Mouse (Mus musculus): ENCODE measurements around the gene Azin2. TPM values are rescaled to one million over a fixed set of nuclear protein-coding genes. Genes with fewer than 3 reads are reported as not detected.
A peak's percentile ranks its signal among the peaks of the same experiment; 100 is the strongest.

Gene Azin2
- polyA plus RNA-seq, 1 experiment from 2014 or later: 4.7 TPM

- Histone ChIP-seq H3K27me3 (ENCODE audit: insufficient read depth, poor library complexity, severe bottlenecking) (no peaks in the 10 kb centered on the region), H3K36me3 (peaks cover 14% of the 10 kb centered on the region), H3K27ac (peak overlapping the region; percentile 88), H3K9me3 (no peaks in the 10 kb centered on the region), H3K4me1 (peaks cover 53% of the 10 kb centered on the region), H3K4me3 (0 out of 2 replicates have a peak overlapping the region, but pooled peaks have one; percentile 0)
- DNase-seq (ENCODE audit: low spot score): no peak
- 73% methylated on average over 14 of the region's 14 CpGs for WGBS
Measured at GRCm38 (mm10) chr4:128900484-128900883, 61.8 kb downstream of the Azin2 start.

- Histone ChIP-seq H3K36me3 (peaks cover 14% of the 10 kb centered on the region), H3K4me1 (peaks cover 42% of the 10 kb centered on the region), H3K9me3 (no peaks in the 10 kb centered on the region), H3K4me3 (no peak overlapping the region), H3K27me3 (ENCODE audit: insufficient read depth, poor library complexity, severe bottlenecking) (no peaks in the 10 kb centered on the region), H3K27ac (peak overlapping the region; percentile 88)
- WGBS: 5% methylated on average over 6 of the region's 6 CpGs
- peak; percentile 86 for DNase-seq (ENCODE audit: low spot score)
Measured at GRCm38 (mm10) chr4:128899332-128899731, 62.9 kb downstream of the Azin2 start.

- peaks cover 7% of the 10 kb centered on the region for H3K36me3 ChIP-seq
- peak overlapping the region; percentile 88 for H3K27ac ChIP-seq
- H3K4me1 ChIP-seq: peaks cover 36% of the 10 kb centered on the region
- DNase-seq (ENCODE audit: low spot score): peak; percentile 83
- no peaks in the 10 kb centered on the region for H3K9me3 ChIP-seq
- WGBS: 6% methylated on average over 7 of the region's 7 CpGs
- H3K4me3 ChIP-seq: no peak overlapping the region
- no peaks in the 10 kb centered on the region for H3K27me3 ChIP-seq (ENCODE audit: insufficient read depth, poor library complexity, severe bottlenecking)
Measured at GRCm38 (mm10) chr4:128897911-128898421, 64.3 kb downstream of the Azin2 start.

GRCm38 (mm10) chr4:128896667-128897066, 65.6 kb downstream of the Azin2 start:
- no peaks in the 10 kb centered on the region for H3K9me3 ChIP-seq
- peaks cover 36% of the 10 kb centered on the region for H3K4me1 ChIP-seq
- no peak overlapping the region for H3K27ac ChIP-seq
- H3K4me3 ChIP-seq: no peak overlapping the region
- no peaks in the 10 kb centered on the region for H3K27me3 ChIP-seq (ENCODE audit: insufficient read depth, poor library complexity, severe bottlenecking)
- 94% methylated on average over 10 of the region's 10 CpGs for WGBS
- DNase-seq (ENCODE audit: low spot score): no peak
- H3K36me3 ChIP-seq: no peaks in the 10 kb centered on the region

- H3K27ac ChIP-seq: no peak overlapping the region
- H3K36me3 ChIP-seq: no peaks in the 10 kb centered on the region
- DNase-seq (ENCODE audit: low spot score): no peak
- 89% methylated on average over 4 of the region's 4 CpGs for WGBS
- no peaks in the 10 kb centered on the region for H3K9me3 ChIP-seq
- no peak overlapping the region for H3K4me3 ChIP-seq
- H3K4me1 ChIP-seq: peaks cover 36% of the 10 kb centered on the region
- no peaks in the 10 kb centered on the region for H3K27me3 ChIP-seq (ENCODE audit: insufficient read depth, poor library complexity, severe bottlenecking)
Measured at GRCm38 (mm10) chr4:128895841-128896240, 66.4 kb downstream of the Azin2 start.

- Histone ChIP-seq H3K9me3 (no peaks in the 10 kb centered on the region), H3K4me1 (peaks cover 21% of the 10 kb centered on the region), H3K4me3 (no peak overlapping the region), H3K27me3 (ENCODE audit: insufficient read depth, poor library complexity, severe bottlenecking) (peaks cover 5% of the 10 kb centered on the region; the same call in 1 of the 2 replicates), H3K36me3 (no peaks in the 10 kb centered on the region), H3K27ac (no peak overlapping the region)
- WGBS: 76% methylated on average over 12 of the region's 12 CpGs
- no peak for DNase-seq (ENCODE audit: low spot score)
Measured at GRCm38 (mm10) chr4:128894112-128894511, 68.1 kb downstream of the Azin2 start.

GRCm38 (mm10) chr4:128892188-128892587, 70.1 kb downstream of the Azin2 start:
- 77% methylated on average over 6 of the region's 6 CpGs for WGBS
- 0 out of 2 replicates have a peak, but pooled peaks cover 4% of the 10 kb centered on the region for H3K36me3 ChIP-seq
- peaks cover 4% of the 10 kb centered on the region; the same call in 1 of the 2 replicates for H3K4me1 ChIP-seq
- H3K27me3 ChIP-seq (ENCODE audit: insufficient read depth, poor library complexity, severe bottlenecking): peaks cover 10% of the 10 kb centered on the region
- no peak for DNase-seq (ENCODE audit: low spot score)
- H3K9me3 ChIP-seq: no peaks in the 10 kb centered on the region
- no peak overlapping the region for H3K4me3 ChIP-seq
- H3K27ac ChIP-seq: no peak overlapping the region

GRCm38 (mm10) chr4:128891746-128892145, 70.5 kb downstream of the Azin2 start:
- H3K27me3 ChIP-seq (ENCODE audit: insufficient read depth, poor library complexity, severe bottlenecking): peaks cover 12% of the 10 kb centered on the region
- WGBS: 77% methylated on average over 6 of the region's 6 CpGs
- 0 out of 2 replicates have a peak, but pooled peaks cover 7% of the 10 kb centered on the region for H3K36me3 ChIP-seq
- 0 out of 2 replicates have a peak overlapping the region, but pooled peaks have one; percentile 39 for H3K27ac ChIP-seq
- no peak for DNase-seq (ENCODE audit: low spot score)
- no peaks in the 10 kb centered on the region for H3K9me3 ChIP-seq
- peaks cover 4% of the 10 kb centered on the region; the same call in 1 of the 2 replicates for H3K4me1 ChIP-seq
- no peak overlapping the region for H3K4me3 ChIP-seq

- Histone ChIP-seq H3K4me1 (0 out of 2 replicates have a peak, but pooled peaks cover 6% of the 10 kb centered on the region), H3K4me3 (no peak overlapping the region), H3K36me3 (0 out of 2 replicates have a peak, but pooled peaks cover 8% of the 10 kb centered on the region), H3K9me3 (no peaks in the 10 kb centered on the region), H3K27me3 (ENCODE audit: insufficient read depth, poor library complexity, severe bottlenecking) (peaks cover 18% of the 10 kb centered on the region), H3K27ac (peak overlapping the region; percentile 39; the same call in 1 of the 2 replicates)
- 25% methylated on average over 1 of the region's 1 CpGs for WGBS
- DNase-seq (ENCODE audit: low spot score): no peak
Measured at GRCm38 (mm10) chr4:128891157-128891556, 71.1 kb downstream of the Azin2 start.

GRCm38 (mm10) chr4:128889752-128890630, 72.3 kb downstream of the Azin2 start:
- 66% methylated on average over 12 of the region's 12 CpGs for WGBS
- H3K36me3 ChIP-seq: peaks cover 12% of the 10 kb centered on the region; the same call in 1 of the 2 replicates

GRCm38 (mm10) chr4:128888436-128888990, 73.7 kb downstream of the Azin2 start:
- H3K27me3 ChIP-seq (ENCODE audit: insufficient read depth, poor library complexity, severe bottlenecking): peaks cover 30% of the 10 kb centered on the region
- H3K4me1 ChIP-seq: peaks cover 20% of the 10 kb centered on the region
- 0 out of 2 replicates have a peak overlapping the region, but pooled peaks have one; percentile 16 for H3K27ac ChIP-seq
- DNase-seq (ENCODE audit: low spot score): no peak
- no peak overlapping the region for H3K4me3 ChIP-seq
- no peaks in the 10 kb centered on the region for H3K9me3 ChIP-seq
- peaks cover 12% of the 10 kb centered on the region; the same call in 1 of the 2 replicates for H3K36me3 ChIP-seq
- 78% methylated on average over 6 of the region's 6 CpGs for WGBS

More at GRCm38 (mm10) chr4:128889752-128890630, 72.3 kb downstream of the Azin2 start:
- Histone ChIP-seq H3K27ac (no peak overlapping the region), H3K27me3 (ENCODE audit: insufficient read depth, poor library complexity, severe bottlenecking) (peaks cover 23% of the 10 kb centered on the region), H3K4me1 (0 out of 2 replicates have a peak, but pooled peaks cover 6% of the 10 kb centered on the region), H3K4me3 (no peak overlapping the region), H3K9me3 (no peaks in the 10 kb centered on the region)
- DNase-seq (ENCODE audit: low spot score): no peak

- 67% methylated on average over 9 of the region's 9 CpGs for WGBS
- no peak for DNase-seq (ENCODE audit: low spot score)
- Histone ChIP-seq H3K9me3 (no peaks in the 10 kb centered on the region), H3K27ac (no peak overlapping the region), H3K4me1 (peaks cover 28% of the 10 kb centered on the region), H3K36me3 (peaks cover 12% of the 10 kb centered on the region; the same call in 1 of the 2 replicates), H3K27me3 (ENCODE audit: insufficient read depth, poor library complexity, severe bottlenecking) (peaks cover 33% of the 10 kb centered on the region), H3K4me3 (no peak overlapping the region)
Measured at GRCm38 (mm10) chr4:128887641-128888091, 74.6 kb downstream of the Azin2 start.

All from heart, embryonic 10.5 days (tissue).